Mouse (Mus musculus): ENCODE data around the gene Vmn1r42. TPM values are rescaled to one million over a fixed set of nuclear protein-coding genes. Genes with fewer than 3 reads are reported as not detected.

Vmn1r42 gene
- 0.14 TPM in 1 of 2 replicates, not detected in the other for polyA plus RNA-seq (2015; fragmentation: Nextera tagmentation; extraction: Ambion mirVana)

GRCm38 (mm10) chr6:89876313-89876712 lies at the start of gene Vmn1r42, which contains the start of gene Vmn1r43:
Gene Vmn1r42, minus strand, starts transcription at chr6:89876413.
Gene Vmn1r43, minus strand, starts transcription at chr6:89876413.

GRCm38 (mm10) chr6:89883360-89883759 lies 7.1 kb upstream of the Vmn1r42 start, which contains the start of gene Vmn1r44:
Gene Vmn1r44, plus strand, starts transcription at chr6:89883660.

Other genes with a start within 250 kb of the Vmn1r42 start
- 5.3 and 6.6 TPM in 2 replicates for gene Txnrd3, start 232.4 kb downstream of the Vmn1r42 start, polyA plus RNA-seq (2015; fragmentation: Nextera tagmentation; extraction: Ambion mirVana)
- not detected in 2 replicates for gene Vmn1r40, start 168.9 kb downstream of the Vmn1r42 start, polyA plus RNA-seq (2015; fragmentation: Nextera tagmentation; extraction: Ambion mirVana)
- gene Vmn1r41, start 135.6 kb downstream of the Vmn1r42 start, polyA plus RNA-seq (2015; fragmentation: Nextera tagmentation; extraction: Ambion mirVana): not detected in 2 replicates
- not detected in 2 replicates for gene Vmn1r43, start within 50 bp of the Vmn1r42 start, polyA plus RNA-seq (2015; fragmentation: Nextera tagmentation; extraction: Ambion mirVana)
- not detected in 2 replicates for gene Vmn1r44, start 7.2 kb upstream of the Vmn1r42 start, polyA plus RNA-seq (2015; fragmentation: Nextera tagmentation; extraction: Ambion mirVana)
- gene Vmn1r45, start 64.2 kb upstream of the Vmn1r42 start, polyA plus RNA-seq (2015; fragmentation: Nextera tagmentation; extraction: Ambion mirVana): not detected in 2 replicates
- not detected in 2 replicates for gene Vmn1r46, start 92.9 kb upstream of the Vmn1r42 start, polyA plus RNA-seq (2015; fragmentation: Nextera tagmentation; extraction: Ambion mirVana)
- not detected in 2 replicates for gene Vmn1r47, start 139.7 kb upstream of the Vmn1r42 start, polyA plus RNA-seq (2015; fragmentation: Nextera tagmentation; extraction: Ambion mirVana)
- gene Vmn1r48, start 160.4 kb upstream of the Vmn1r42 start, polyA plus RNA-seq (2015; fragmentation: Nextera tagmentation; extraction: Ambion mirVana): not detected in 2 replicates
- gene Vmn1r49, start 202.1 kb upstream of the Vmn1r42 start, polyA plus RNA-seq (2015; fragmentation: Nextera tagmentation; extraction: Ambion mirVana): not detected in 2 replicates
- gene Vmn1r50, start 225.0 kb upstream of the Vmn1r42 start, polyA plus RNA-seq (2015; fragmentation: Nextera tagmentation; extraction: Ambion mirVana): not detected in 2 replicates
- gene Vmn1r51, start 246.2 kb upstream of the Vmn1r42 start, polyA plus RNA-seq (2015; fragmentation: Nextera tagmentation; extraction: Ambion mirVana): not detected in 2 replicates